ENCODE assay signal across 8 mouse cellular contexts in the genomic region with DNA sequence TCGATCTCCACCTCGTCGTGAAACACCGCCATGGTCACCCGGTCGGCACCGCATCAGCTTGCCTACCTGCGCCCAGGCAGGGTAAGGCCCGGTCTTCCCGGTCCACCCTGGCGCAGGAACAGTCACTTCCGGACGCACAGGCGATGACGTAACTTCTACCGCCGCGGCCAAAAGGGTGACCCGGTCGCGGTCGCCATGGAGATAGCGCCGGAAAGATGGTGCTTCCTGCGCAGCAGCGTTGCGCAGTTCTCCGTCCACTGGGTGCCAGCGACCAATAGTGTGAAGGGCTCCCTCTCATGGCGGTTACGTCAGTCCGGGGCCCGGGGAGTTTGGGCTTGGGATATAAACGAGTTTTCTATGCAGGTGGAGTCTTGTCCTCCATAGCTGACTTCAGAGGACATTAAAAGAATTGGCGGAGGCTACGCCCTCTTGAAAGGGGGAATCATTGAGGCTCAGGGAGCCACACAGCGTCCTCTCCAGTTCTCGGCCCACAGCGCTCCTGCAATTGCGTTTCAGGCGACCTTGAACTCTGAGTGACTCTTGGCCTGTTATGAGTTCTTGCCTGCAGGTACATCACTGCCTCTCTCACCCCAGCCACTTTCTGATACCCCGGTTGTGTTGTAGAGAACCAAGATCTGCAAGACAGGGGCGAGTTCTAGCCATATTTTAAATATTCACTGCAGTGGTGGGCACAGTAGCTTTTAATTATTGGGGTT. TPM values are rescaled to one million over a fixed set of nuclear protein-coding genes. Genes with fewer than 3 reads are reported as not detected.
DNase-seq lines count a peak whose midpoint lies in the region; ATAC-seq and TF ChIP-seq lines count a peak whose summit lies in the region.

Dph3 (minus strand) TSS at position 244 of the 716 bp plus-strand sequence.

- peak within 1 kb of the TSS; percentile 79 to 95 for H3K4me3 ChIP-seq in ES-E14 (ENCODE audit: insufficient read depth in 1 of 2, low read depth in 1 of 2, low read length in 2 of 2, poor library complexity in 1 of 2, severe bottlenecking in 1 of 2)
- H3K4me3 ChIP-seq in forebrain, embryonic 15.5 days: peak within 1 kb of the TSS; percentile 65
- H3K4me3 ChIP-seq in lung, adult 2 months (replicated peaks; ENCODE audit: extremely low read depth, low read depth, low read length): peak within 1 kb of the TSS; percentile 84

- WGBS in forebrain, embryonic 15.5 days: under 1% methylated on average over 43 of the region's 43 CpGs
- under 1% methylated on average over 43 of the region's 43 CpGs for WGBS in lung, adult 2 months

- DNase-seq in ES-E14 (ENCODE audit: low read depth, low spot score): peak; percentile 98
- DNase-seq in cerebellum, adult 11-12 months: peak; percentile 99
- peak; percentile 98 for DNase-seq in heart, postnatal 25 days (ENCODE audit: low spot score)
- DNase-seq in layer of hippocampus, adult 18-20 months (ENCODE audit: low spot score in 2 of 2): peak; percentile 98 to 99
- DNase-seq in lung, adult 2 months: peak; percentile 99
- DNase-seq in thymus, adult 18-20 months: peak; percentile 94 to 97

- H3K4me1 ChIP-seq in ES-E14 (ENCODE audit: control insufficient read depth in 2 of 2, insufficient read depth in 2 of 2, low read length in 2 of 2, poor library complexity in 1 of 2): peaks cover 0 to 8% of the 10 kb centered on the region in 2 experiments; a peak in 1 of 4 replicates
- peaks cover 27% of the 10 kb centered on the region for H3K4me1 ChIP-seq in forebrain, embryonic 15.5 days
- peaks cover 3% of the 10 kb centered on the region; the same call in 1 of the 2 replicates for H3K4me1 ChIP-seq in lung, adult 2 months (ENCODE audit: control insufficient read depth, insufficient read depth, low read length)

- TF ChIP-seq POLR2A in lung, adult 2 months (IDR thresholded peaks at IDR 0.05; ENCODE audit: borderline replicate concordance, extremely low read depth, low read depth, low read length): peak; percentile 80

- ATAC-seq in forebrain, embryonic 15.5 days (replicated peaks): peak; percentile 97
- ATAC-seq in neutrophil, adult 5-6 weeks (ENCODE audit: extremely low read depth, insufficient number of reproducible peaks, low FRiP score, poor library complexity, severe bottlenecking): peak; percentile 94

- H3K9ac ChIP-seq in ES-E14 (ENCODE audit: insufficient read depth, low read depth, low read length, poor library complexity, severe bottlenecking): peak within 1 kb of the TSS; percentile 95
- peak within 1 kb of the TSS; percentile 60 for H3K9ac ChIP-seq in forebrain, embryonic 15.5 days (replicated peaks)

- H3K27me3 ChIP-seq in forebrain, embryonic 15.5 days: no peaks in the 10 kb centered on the region

- in situ Hi-C loops in ES-E14 (cut with MboI; ENCODE audit: low sequenced_read_pairs in 2 of 2, unreplicated experiment in 2 of 2): no loop called here

- peaks cover 22% of the 10 kb centered on the region for H3K36me3 ChIP-seq in ES-E14 (ENCODE audit: control insufficient read depth, insufficient read depth, low read length, poor library complexity, severe bottlenecking)
- peaks cover 23% of the 10 kb centered on the region for H3K36me3 ChIP-seq in forebrain, embryonic 15.5 days

- peak within 1 kb of the TSS; percentile 79 for H3K4me2 ChIP-seq in forebrain, embryonic 15.5 days (replicated peaks)

- intact Hi-C loops in heart, postnatal 25 days (cut with DNase I): loop anchor here (5.0 to 10.0 kb wide), 2 partner anchors 72 to 591 kb away; partner anchors contain the start of genes Eaf1, Mettl6 and Ncoa4

- peak within 1 kb of the TSS; percentile 91 for H3K27ac ChIP-seq in ES-E14 (ENCODE audit: insufficient read depth, low read depth, low read length, poor library complexity, severe bottlenecking)
- H3K27ac ChIP-seq in forebrain, embryonic 15.5 days (replicated peaks): peak within 1 kb of the TSS; percentile 92

- H3K9me3 ChIP-seq in ES-E14 (ENCODE audit: control insufficient read depth, insufficient read depth, low read depth, low read length): no peaks in the 10 kb centered on the region
- H3K9me3 ChIP-seq in forebrain, embryonic 15.5 days: no peaks in the 10 kb centered on the region

- peak; percentile 19; the same call in 1 of the 2 replicates for TF ChIP-seq CTCF in lung, adult 2 months (IDR thresholded peaks at IDR 0.05; ENCODE audit: insufficient read depth, low read length)

TF ChIP-seq in ES-E14, 5 proteins besides CTCF, POLR2A, EP300 and RAD21:
- no peak for TF ChIP-seq ZC3H11A (IDR thresholded peaks at IDR 0.05; ENCODE audit: borderline replicate concordance, low read depth, low read length)
- TF ChIP-seq MAFK (IDR thresholded peaks at IDR 0.05; ENCODE audit: insufficient read depth, low read depth, low read length): no peak
- TF ChIP-seq ZNF384 (IDR thresholded peaks at IDR 0.05; ENCODE audit: low read depth, low read length): no peak
- peak; percentile 75; the same call in 1 of the 2 replicates for TF ChIP-seq HCFC1 (IDR thresholded peaks at IDR 0.05; ENCODE audit: borderline replicate concordance, insufficient read depth, low read length)

RNA-seq across cellular contexts. Expression of gene Dph3, which starts in this region (rescaled TPM):
- 52.4 and 75.8 TPM in 2 replicates for total RNA-seq in ES-E14 (2012; rRNA removed)
- 74.6 and 76.6 TPM in 2 replicates for polyA plus RNA-seq in forebrain, embryonic 15.5 days (2015; fragmentation: Nextera tagmentation; extraction: Ambion mirVana)
- total RNA-seq in heart, postnatal 25 days (2021): 10 to 100 TPM; 88.8 to 91.0 TPM
- 10 to 100 TPM; 35.2 to 36.2 TPM for total RNA-seq in layer of hippocampus, adult 18-20 months (2021)
- polyA plus RNA-seq in lung, adult 2 months (2012; rRNA removed): 12.3 and 13.8 TPM in 2 replicates
- total RNA-seq in neutrophil, adult 5-6 weeks (2017): 51.0 and 54.5 TPM in 2 replicates

Comparison
In these comparisons a context has a peak if more than half of its experiments do, and no peak if none do; other contexts are left out.
1. Peak in every context shown above with its lines: DNase-seq, ATAC-seq, H3K4me3 ChIP-seq and H3K27ac ChIP-seq.